Mouse (Mus musculus): Measurements from ENCODE around the gene Pold2. TPM values are rescaled to one million over a fixed set of nuclear protein-coding genes. Genes with fewer than 3 reads are reported as not detected.

The Pold2 gene
- total and polyA plus RNA-seq, 2 experiments from 2014 or later: 32.9 to 49.5 TPM

DNA sequence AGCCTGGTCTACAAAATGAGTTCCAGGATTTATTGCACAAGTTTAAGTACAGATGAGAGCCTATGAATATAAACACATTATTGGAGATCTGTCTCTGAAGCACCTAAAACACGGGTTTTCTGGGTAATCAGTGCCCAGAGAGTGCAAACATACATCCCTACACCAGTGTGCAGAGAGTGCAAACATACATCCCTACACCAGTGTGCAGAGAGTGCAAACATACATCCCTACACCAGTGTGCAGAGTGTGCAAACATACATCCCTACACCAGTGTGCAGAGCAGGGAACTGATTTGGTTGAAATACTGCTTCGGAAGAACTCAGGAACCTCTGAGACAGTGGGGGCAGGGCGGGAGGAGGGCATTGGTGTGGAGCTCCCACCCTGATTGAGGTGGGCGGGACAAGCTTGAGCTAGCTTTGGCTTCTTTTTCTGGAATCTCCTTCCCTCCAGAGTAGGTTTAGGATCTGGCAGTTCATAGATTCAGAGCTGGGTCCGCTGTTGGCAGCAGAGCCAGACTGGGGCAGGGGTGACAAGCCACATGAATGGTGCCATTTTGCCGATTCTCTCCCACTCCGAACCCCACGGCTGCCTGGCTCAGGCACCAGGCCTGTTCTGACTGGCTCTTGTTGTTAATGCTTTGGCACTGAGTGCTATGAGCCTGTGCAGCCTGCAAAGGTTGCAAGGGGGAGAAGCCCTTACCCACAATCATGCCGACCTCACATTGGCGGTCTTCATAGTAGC, 27.9 kb upstream of the Pold2 start:
- Histone ChIP-seq H3K36me3 (ENCODE audit: insufficient read depth, low read length) (no peaks in the 10 kb centered on the region), H3K4me3 (ENCODE audit: low read length) (no peak overlapping the region), H3K4me2 (ENCODE audit: low read depth, low read length) (no peak overlapping the region), H3K9ac (replicated peaks; ENCODE audit: low read length) (no peak overlapping the region), H3K9me3 (ENCODE audit: low read length) (no peaks in the 10 kb centered on the region), H3K27me3 (ENCODE audit: insufficient read depth, low read length) (no peaks in the 10 kb centered on the region), H3K27ac (peak overlapping the region; percentile 26; the same call in 1 of the 2 replicates), H3K4me1 (ENCODE audit: insufficient read depth, low read length) (peaks cover 15% of the 10 kb centered on the region)
- TF ChIP-seq CTCF (IDR thresholded peaks at IDR 0.05; ENCODE audit: low read depth): no peak
- ATAC-seq (no peak; the same call in 1 of the 2 replicates), DNase-seq (ENCODE audit: low spot score) (peak; percentile 31)
- 69% methylated on average over 10 of the region's 10 CpGs for WGBS

GRCm38 (mm10) chr11:5904871-5905270, 26.8 kb upstream of the Pold2 start:
- Histone ChIP-seq H3K9ac (replicated peaks; ENCODE audit: low read length) (no peak overlapping the region), H3K4me3 (ENCODE audit: low read length) (no peak overlapping the region)
- no peak for ATAC-seq

GRCm38 (mm10) chr11:5904357-5904756, 26.3 kb upstream of the Pold2 start:
- 82% methylated on average over 19 of the region's 19 CpGs for WGBS

More at GRCm38 (mm10) chr11:5904871-5905270, 26.8 kb upstream of the Pold2 start:
- DNase-seq (ENCODE audit: low spot score): no peak
- Histone ChIP-seq H3K4me1 (ENCODE audit: insufficient read depth, low read length) (peaks cover 15% of the 10 kb centered on the region), H3K4me2 (ENCODE audit: low read depth, low read length) (no peak overlapping the region), H3K27me3 (ENCODE audit: insufficient read depth, low read length) (no peaks in the 10 kb centered on the region), H3K27ac (no peak overlapping the region), H3K36me3 (ENCODE audit: insufficient read depth, low read length) (no peaks in the 10 kb centered on the region), H3K9me3 (ENCODE audit: low read length) (no peaks in the 10 kb centered on the region)
- no peak for TF ChIP-seq CTCF (IDR thresholded peaks at IDR 0.05; ENCODE audit: low read depth)
- WGBS: 91% methylated on average over 6 of the region's 6 CpGs

DNA sequence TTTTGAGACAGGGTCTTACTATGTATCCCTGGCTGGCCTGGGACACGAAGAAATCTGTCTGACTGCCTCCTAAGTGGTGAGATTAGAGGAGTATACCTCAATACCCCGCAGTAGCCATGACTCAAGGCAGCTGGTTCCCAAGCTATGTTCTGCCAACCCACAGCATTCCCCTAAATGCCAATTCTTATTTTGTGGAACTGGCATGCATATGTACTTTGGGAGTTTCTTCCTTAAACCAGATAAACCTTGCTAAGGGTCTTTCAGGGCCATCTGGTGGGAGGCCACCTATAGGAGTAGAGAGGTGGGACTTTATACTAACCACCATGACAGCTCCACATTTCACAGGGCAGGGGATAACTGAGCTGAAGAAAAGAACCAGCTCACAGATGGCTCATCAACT, 25.8 kb upstream of the Pold2 start:
- no peak for DNase-seq (ENCODE audit: low spot score)
- Histone ChIP-seq H3K9me3 (ENCODE audit: low read length) (no peaks in the 10 kb centered on the region), H3K9ac (replicated peaks; ENCODE audit: low read length) (no peak overlapping the region), H3K4me2 (ENCODE audit: low read depth, low read length) (no peak overlapping the region), H3K4me3 (ENCODE audit: low read length) (no peak overlapping the region), H3K27ac (no peak overlapping the region), H3K4me1 (ENCODE audit: insufficient read depth, low read length) (peaks cover 15% of the 10 kb centered on the region), H3K27me3 (ENCODE audit: insufficient read depth, low read length) (no peaks in the 10 kb centered on the region), H3K36me3 (ENCODE audit: insufficient read depth, low read length) (no peaks in the 10 kb centered on the region)
- WGBS: 76% methylated on average over 2 of the region's 2 CpGs
- ATAC-seq: no peak
- no peak for TF ChIP-seq CTCF (IDR thresholded peaks at IDR 0.05; ENCODE audit: low read depth)

More at GRCm38 (mm10) chr11:5904357-5904756, 26.3 kb upstream of the Pold2 start:
- no peaks in the 10 kb centered on the region for H3K27me3 ChIP-seq (ENCODE audit: insufficient read depth, low read length)
- H3K4me3 ChIP-seq (ENCODE audit: low read length): no peak overlapping the region
- no peak for TF ChIP-seq CTCF (IDR thresholded peaks at IDR 0.05; ENCODE audit: low read depth)
- DNase-seq (ENCODE audit: low spot score) (no peak), ATAC-seq (no peak)
- H3K36me3 ChIP-seq (ENCODE audit: insufficient read depth, low read length): no peaks in the 10 kb centered on the region
- H3K27ac ChIP-seq: no peak overlapping the region
- no peak overlapping the region for H3K4me2 ChIP-seq (ENCODE audit: low read depth, low read length)
- peaks cover 15% of the 10 kb centered on the region for H3K4me1 ChIP-seq (ENCODE audit: insufficient read depth, low read length)
- no peaks in the 10 kb centered on the region for H3K9me3 ChIP-seq (ENCODE audit: low read length)
- H3K9ac ChIP-seq (replicated peaks; ENCODE audit: low read length): no peak overlapping the region

DNA sequence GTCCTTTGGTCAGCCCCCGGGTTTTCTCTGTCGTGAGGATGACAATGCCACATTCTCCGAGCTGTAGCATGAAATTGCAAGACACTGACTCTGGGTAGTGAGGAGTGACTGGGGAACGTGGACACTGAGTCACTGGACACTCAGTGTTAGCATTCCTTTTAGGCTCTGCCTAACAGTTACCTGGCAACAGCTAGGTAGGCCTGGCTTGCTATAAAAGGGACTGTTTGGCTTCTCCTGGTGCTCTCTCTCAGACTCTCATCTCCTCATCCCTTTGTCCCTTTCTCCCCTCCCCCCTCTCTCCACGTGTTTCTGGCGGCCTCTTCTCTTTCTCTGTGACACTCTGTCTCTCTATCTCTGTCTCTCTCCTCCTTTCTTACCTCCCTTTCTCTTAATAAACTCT, 24.3 kb upstream of the Pold2 start:
- TF ChIP-seq CTCF (IDR thresholded peaks at IDR 0.05; ENCODE audit: low read depth): no peak
- Histone ChIP-seq H3K27me3 (ENCODE audit: insufficient read depth, low read length) (no peaks in the 10 kb centered on the region), H3K4me1 (ENCODE audit: insufficient read depth, low read length) (peaks cover 15% of the 10 kb centered on the region), H3K36me3 (ENCODE audit: insufficient read depth, low read length) (no peaks in the 10 kb centered on the region), H3K9me3 (ENCODE audit: low read length) (no peaks in the 10 kb centered on the region), H3K27ac (peak overlapping the region; percentile 84), H3K4me3 (ENCODE audit: low read length) (peak overlapping the region; percentile 32), H3K9ac (replicated peaks; ENCODE audit: low read length) (peak overlapping the region; percentile 50; the same call in 1 of the 2 replicates), H3K4me2 (ENCODE audit: low read depth, low read length) (peak overlapping the region; percentile 62)
- 6% methylated on average over 6 of the region's 6 CpGs for WGBS
- DNase-seq (ENCODE audit: low spot score): peak; percentile 18
- peak; percentile 40 for ATAC-seq

GRCm38 (mm10) chr11:5901950-5902349, 23.9 kb upstream of the Pold2 start:
- H3K9ac ChIP-seq (replicated peaks; ENCODE audit: low read length): peak overlapping the region; percentile 50
- no peaks in the 10 kb centered on the region for H3K36me3 ChIP-seq (ENCODE audit: insufficient read depth, low read length)
- peak overlapping the region; percentile 62 for H3K4me2 ChIP-seq (ENCODE audit: low read depth, low read length)
- H3K27ac ChIP-seq: peak overlapping the region; percentile 84
- peaks cover 15% of the 10 kb centered on the region for H3K4me1 ChIP-seq (ENCODE audit: insufficient read depth, low read length)
- DNase-seq (ENCODE audit: low spot score) (peak; percentile 92), ATAC-seq (peak; percentile 90)
- TF ChIP-seq CTCF (IDR thresholded peaks at IDR 0.05; ENCODE audit: low read depth): no peak
- peak overlapping the region; percentile 32 for H3K4me3 ChIP-seq (ENCODE audit: low read length)
- 1% methylated on average over 32 of the region's 32 CpGs for WGBS
- H3K9me3 ChIP-seq (ENCODE audit: low read length): no peaks in the 10 kb centered on the region
- no peaks in the 10 kb centered on the region for H3K27me3 ChIP-seq (ENCODE audit: insufficient read depth, low read length)

DNA sequence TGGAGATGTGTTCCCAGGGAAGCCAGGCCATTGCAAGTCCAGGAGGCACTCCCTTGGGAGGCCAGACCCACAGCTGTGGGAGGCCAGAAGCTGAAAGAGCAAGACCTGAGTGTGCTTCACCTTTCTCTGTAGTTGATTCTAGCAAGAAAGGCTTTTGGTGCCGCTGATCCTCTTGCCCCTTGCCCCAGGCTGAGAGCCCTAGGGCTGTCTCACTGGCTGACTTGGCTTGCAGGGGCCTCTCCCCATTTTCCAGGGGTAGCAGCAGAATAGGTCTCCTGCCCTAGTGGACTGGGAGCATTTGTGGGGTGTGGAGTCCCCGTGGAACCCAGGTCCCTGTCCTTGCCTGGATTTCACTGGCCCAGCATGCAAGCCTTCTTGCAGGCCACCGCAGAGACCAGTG, 23.2 kb upstream of the Pold2 start:
- Histone ChIP-seq H3K4me3 (ENCODE audit: low read length) (peak overlapping the region; percentile 32), H3K9ac (replicated peaks; ENCODE audit: low read length) (peak overlapping the region; percentile 50), H3K4me2 (ENCODE audit: low read depth, low read length) (peak overlapping the region; percentile 62), H3K36me3 (ENCODE audit: insufficient read depth, low read length) (no peaks in the 10 kb centered on the region), H3K9me3 (ENCODE audit: low read length) (no peaks in the 10 kb centered on the region), H3K4me1 (ENCODE audit: insufficient read depth, low read length) (peaks cover 15% of the 10 kb centered on the region), H3K27ac (peak overlapping the region; percentile 84), H3K27me3 (ENCODE audit: insufficient read depth, low read length) (no peaks in the 10 kb centered on the region)
- no peak for TF ChIP-seq CTCF (IDR thresholded peaks at IDR 0.05; ENCODE audit: low read depth)
- DNase-seq (ENCODE audit: low spot score) (no peak), ATAC-seq (no peak)
- 4% methylated on average over 3 of the region's 3 CpGs for WGBS

Measured in hindbrain, postnatal 0 days (tissue).